Mouse (Mus musculus) ovary, adult 18-20 months (tissue): ENCODE data around the gene Baz2b.

ENCODE experiments used
- DNase-seq: peaks from one replicate; pipeline ENCODE4 v3.0.0; 2022; ENCODE audit warnings: low spot score, mixed read lengths

Baz2b gene

DNA sequence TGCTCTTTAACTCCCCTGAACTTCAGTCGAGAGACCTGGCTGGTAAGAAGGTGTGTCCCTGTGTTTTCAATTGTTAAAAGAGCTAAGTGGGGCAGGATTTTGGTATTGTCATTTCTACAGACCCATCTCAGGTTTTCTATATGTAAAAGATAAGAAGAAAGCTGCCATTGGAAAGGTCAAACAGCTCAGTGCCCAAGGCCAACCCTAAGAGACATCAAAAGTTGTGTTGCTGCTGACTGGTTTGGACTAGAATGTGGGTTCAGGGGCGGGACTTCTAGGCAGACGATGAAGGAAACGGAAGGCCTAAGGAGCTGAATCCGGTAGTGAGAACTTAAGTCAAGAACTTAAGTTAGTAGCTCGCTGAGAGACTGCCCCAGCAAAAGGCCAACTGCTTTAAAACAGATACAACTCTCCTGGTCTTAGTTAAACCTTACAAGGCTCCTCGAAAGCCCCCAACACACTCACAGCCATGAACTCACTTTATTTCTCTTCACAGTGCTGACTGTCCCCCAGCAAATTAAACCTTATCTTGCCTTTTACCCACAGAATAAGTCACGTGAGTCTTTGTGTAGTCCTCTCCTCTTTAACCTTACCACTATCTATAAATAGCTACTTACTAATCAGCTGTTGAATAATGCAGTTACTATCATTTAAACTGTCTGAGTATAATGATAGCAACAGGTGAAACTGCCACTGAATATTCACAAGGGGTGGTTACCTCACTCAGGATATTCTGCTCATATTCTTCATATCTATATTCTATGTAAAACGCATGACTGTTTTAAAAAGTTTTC is 158.8 kb downstream of the Baz2b start:
- no peak for DNase-seq

DNA sequence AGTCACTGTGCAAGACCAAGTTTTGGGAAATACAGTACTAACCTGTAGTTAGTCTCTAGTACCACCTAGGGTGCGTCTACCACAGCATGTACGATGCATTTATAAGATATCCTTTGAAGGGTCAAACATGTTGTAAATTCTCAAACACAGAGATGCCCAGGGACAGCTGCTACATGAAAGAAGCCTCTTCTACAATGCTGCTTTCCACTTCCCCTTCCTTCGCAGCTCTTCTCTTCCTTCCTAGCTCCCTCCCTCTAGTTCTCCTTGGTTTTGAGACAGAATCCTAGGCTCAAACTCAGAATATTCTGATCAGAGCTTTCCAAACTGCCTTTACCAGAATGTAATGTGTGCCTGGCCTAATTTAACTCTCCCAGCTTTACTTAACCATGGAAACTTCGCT is 159.8 kb downstream of the Baz2b start:
- DNase-seq: no peak

DNA sequence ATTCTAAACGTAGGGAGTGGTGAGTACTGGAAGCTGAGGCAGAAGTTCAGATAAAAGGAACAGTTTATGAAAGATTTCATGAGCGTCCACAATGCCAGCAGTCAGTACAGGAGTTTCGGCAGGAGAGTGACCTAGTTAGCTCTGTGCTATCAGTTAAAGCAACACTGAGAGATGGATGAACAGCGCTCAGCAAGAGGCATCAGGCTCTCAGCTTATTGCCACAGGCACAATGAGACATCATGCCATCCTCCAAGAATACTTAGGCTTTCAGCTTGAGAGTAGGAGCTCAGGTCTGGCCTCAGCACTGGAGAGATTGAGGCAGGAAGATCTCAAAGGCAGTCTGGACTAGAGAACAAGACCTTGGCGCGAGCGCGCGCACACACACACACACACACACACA is 160.3 kb downstream of the Baz2b start:
- no peak for DNase-seq

DNA sequence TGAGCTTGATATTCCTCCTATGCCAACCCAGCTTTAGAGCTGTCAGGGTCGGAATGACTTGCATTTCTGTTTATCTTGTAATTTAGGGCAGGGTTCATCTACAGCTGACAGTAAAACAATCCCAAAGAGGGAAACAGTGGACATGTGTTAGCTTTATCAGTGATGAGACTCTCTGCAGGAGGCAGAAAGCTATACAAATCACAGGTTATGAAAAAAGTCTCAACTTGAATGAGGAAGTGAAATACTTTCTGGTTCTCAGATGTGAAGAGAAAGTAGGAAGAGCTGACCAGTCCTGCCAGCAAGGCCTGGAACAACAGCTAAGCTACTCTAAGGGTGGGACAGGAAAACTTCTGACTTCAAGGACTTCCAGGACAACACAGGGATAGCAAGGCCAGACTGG is 163.6 kb downstream of the Baz2b start:
- peak; percentile 28 for DNase-seq

DNA sequence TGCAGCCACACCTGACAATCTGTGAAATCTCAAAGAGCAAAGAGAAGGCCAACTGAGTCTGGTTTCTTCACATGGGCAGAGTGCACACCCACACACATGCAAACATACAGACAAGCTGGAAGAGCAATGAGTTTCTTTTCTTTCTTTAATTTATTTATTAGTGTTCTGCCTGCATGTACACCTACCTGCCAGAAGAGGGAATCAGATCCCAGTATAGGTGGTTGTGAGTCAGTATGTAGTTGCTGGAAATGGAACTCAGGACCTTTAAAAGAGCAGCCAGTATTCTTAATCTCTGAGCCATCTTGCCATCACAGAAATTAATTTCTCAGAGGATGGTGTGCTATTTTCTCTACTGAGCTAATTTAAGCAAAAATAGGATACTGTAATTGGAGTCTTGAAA is 164.7 kb downstream of the Baz2b start:
- DNase-seq: no peak

DNA sequence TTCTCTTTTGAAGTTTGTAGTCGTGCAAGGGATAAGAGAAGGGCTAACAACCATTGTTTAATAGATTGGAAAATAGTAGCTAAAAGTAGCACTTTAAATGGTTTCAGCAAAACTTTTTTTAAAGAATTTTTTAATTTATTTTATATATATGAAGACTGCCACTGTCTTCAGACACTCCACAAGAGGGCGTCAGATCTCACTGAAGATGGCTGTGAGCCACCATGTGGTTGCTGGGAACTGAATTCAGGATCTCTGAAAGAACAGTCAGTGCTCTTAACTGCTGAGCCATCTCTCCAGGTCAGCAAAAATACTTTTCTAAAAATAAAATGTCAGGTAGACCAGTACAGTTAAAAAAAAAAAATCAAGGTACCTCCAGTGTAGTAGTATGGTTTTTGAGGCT is 165.1 kb downstream of the Baz2b start:
- DNase-seq: no peak

DNA sequence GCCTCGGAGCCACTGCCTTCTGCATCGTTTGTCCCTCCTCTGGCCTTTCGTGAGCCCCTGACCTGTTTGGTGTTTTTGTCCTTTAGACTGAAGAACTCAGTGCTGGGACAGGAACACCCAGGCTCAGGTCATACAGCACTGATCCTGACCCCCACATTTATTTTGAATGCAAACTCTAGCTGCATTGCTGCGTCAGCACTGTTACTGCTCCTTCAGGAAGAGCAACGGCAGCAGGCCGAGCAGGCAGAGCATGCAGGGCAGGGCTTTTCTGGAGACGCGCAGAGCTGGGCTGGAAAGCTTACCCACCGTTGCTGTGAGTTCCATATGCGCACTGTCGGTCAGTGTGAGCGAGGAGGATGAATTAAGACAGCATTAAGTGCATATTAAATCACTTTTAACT is 166.9 kb downstream of the Baz2b start:
- DNase-seq: no peak

DNA sequence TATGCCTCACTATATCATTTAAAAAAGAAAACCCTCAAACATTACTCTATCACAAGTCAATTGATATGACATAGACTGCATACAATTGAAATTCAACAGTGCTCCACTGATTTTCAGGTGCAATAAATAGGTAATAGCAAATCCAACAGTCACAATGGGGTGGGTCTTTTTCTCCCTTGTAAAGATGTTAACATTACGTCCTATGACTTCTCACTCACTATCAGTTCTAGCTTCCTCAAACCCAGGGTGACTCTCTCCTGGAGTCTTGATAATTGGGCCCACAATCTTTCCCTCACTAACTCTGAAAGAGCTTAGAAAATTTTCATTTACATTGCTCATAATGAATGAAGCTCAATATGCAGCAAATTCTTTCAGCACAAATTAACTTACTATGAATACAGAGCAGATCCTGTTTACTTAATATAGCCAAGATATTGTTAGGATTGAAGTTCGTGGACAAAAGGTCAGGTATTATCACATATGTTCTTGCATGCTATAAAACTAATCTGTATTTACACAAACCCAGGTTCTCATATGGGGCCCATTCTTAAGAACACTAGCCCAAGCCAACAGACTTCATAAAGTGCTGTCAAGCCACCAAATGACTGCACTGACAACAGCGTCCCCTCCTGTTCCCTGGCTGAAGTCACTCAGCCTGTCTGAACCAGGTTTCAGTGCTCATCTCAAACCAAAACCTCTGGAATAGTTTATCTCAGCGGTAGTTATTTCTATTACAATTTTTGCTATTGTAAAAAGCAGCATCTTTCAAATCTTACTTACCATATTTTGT is 168.0 kb downstream of the Baz2b start:
- no peak for DNase-seq

DNA sequence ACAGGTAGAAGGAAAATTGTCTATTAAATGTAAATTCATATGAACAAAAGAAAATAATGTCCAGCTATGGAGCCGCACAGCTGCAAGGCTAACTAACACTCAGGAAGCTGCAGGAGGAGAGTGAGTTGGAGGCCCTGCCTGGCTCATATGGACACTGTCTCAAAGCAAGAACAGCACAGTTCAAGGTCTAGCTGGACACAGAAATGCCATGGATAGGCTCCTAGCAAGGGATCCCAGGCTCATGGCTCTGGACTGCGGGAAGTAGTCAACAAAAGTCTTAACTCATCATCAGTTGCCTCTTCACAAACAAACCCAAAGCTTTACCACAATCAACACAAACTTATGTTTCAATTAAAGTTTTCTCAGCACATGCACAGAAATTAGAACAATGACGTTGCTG is 169.5 kb downstream of the Baz2b start:
- DNase-seq: no peak

DNA sequence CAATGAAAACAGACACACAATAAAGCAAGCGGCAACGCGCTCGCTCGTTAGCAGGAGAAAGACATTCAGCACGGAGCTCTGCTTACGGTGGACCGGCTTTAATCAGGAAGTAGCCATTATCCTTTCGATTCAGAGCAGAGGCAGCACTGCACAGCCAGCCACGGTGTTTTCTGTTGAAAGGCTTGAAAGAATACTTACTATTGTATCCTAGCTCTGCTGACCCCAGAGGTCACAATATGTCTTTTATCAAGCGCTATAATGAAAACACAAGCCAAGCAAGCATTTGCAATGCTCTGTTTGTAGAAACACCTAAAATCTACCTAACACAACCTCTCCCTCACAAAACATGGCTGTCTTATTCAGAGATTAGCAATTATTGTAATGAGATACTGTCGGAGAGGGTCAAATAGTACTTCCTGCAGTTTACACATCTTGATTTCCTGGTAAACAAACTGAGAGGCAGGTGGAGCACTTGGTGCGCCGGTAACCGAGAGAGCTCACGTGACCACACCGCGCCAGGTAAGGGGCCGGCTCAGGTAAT is 172.6 kb downstream of the Baz2b start:
- no peak for DNase-seq

DNA sequence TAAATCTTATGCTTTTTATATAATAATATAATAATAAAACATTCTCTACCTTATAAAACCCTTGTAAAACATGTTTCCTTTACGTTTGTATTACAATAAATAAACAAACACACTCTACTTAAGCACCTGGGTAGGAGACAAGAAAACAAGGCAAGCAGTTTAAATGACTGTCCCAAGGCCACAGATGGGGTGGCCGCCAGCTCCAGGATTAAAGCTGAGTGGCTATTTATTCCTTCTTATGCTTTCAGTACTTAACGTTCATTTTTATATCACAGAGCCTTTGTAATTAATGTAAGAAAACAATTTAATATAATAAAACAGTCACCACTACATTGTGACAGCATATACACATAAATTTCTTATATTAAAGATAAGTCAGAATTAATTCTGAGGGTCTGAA is 173.3 kb downstream of the Baz2b start:
- no peak for DNase-seq

DNA sequence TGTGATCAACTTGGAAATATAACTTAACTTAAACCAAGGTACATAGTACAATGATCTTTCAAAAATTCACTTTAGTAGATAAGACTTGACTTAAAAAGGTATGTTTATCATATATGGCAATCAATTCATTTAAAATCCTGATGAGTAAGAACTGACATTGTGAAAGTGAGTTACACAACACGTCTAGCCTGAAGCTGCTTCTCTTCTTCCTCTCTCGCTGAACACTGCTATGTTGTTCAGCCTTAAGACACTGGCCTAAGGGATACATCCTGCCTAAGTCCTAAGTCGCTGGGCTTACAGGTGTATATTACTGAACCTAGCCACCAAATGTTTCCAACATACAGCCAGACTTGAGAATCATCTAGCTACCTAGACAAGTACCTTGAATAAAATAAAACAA is 178.6 kb downstream of the Baz2b start:
- no peak for DNase-seq

DNA sequence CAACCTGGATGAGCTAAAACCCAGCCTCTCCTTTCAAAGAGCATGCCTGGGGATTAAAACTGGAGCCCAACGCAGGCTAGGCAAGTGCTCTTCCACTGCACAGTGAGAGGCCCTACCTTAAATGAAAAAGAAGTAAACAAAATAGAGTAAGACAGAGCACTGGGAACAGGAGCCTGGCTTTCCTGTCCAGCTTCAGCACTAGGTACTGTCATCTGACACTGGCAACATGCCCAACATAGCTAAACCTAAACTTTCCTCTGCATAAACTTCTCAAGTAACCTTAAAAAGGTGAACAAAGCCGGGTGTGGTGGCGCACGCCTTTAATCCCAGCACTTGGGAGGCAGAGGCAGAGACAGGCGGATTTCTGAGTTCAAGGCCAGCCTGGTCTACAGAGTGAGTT is 180.6 kb downstream of the Baz2b start:
- no peak for DNase-seq

DNA sequence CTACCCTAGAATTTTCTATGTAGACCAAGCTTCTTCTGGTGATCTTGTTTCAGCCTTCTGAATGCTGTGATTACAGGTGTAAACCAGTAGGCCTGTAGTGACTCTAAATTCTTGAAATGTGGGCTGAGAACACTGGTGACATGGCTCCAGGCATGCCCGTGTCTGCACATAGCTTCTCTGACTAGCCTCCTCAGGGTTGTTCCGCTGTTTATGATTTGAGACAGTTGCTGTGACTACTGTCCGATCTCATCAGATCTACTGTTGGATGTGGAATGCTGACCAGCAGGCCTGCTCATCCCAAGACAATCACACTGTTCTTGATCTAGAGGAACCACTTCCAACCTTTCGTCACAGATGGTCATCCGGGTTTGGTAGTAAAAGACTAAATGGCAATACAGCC is 182.5 kb downstream of the Baz2b start:
- DNase-seq: no peak

DNA sequence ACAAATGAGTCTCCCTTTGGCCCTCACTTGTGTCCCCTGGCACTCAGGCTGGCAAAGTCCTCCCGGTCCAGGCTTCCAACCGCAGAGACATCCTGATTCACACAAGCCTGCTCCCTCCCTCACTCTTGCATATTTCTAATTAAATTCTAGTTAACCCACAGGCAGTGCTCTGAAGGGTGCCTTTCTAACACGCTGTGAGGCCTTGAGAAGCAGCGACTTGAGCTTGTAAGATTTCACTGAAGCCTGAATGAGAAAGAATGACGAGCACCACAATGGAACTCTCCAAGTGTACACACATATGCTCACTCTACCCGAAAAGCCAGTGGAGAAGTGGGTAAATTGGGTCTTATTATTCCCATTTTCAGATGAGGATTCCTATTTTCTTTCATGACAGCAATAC is 183.1 kb downstream of the Baz2b start:
- no peak for DNase-seq

DNA sequence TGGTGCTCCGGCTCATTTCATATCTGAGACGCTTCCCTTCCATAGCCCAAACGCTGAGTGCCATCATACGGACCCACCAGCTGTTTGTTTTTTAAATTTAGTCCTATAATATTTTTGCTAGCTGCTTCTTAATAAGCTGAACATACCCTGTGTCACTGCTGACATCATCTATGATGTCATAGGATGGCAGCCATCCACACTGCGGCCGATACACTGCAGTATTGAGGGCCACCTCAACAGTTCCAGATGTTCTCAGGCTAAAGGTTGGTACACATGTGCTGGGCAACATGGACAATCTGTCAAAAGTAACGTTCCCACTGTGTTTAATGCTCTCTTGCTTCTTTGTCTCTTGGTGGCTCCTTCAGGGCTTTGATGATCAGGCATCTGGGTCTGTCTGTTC is 185.9 kb downstream of the Baz2b start:
- DNase-seq: no peak

DNA sequence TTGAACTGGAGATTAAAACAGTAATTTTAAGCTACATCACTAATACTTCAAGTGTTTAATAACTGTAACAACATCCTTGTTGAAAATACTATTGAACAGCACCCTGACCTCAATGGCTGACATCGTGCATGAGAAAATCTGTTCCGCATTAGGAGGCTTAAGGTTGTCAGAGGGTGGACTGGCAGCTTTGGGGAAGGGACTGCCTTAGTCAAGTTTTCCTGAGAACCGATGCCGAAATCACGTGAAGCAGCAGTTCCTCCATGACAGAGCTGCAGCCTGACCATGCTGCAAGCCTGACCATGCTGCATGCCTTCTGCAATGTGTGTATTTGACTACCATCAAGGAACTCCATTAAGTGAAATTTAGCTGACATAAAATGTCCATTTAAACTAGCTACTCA is 188.1 kb downstream of the Baz2b start:
- DNase-seq: no peak

DNA sequence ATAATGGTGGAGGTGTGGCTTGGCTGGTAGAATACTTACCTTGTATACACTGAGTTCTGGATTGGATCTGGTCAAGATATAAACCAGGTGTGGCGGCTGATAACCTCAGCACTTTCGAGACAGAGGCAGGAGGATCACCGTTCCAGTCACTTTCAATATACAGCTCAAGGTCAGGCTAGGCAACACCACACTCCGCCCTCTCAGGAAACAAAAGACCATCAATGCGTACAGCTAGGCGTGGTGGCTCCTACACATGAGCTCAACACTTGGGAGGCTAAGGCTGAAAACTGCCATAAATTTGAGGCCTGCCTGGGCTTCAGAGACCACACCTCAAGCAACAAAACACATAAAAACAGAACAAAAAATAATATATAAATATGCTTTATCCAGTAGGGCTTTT is 188.5 kb downstream of the Baz2b start:
- no peak for DNase-seq

DNA sequence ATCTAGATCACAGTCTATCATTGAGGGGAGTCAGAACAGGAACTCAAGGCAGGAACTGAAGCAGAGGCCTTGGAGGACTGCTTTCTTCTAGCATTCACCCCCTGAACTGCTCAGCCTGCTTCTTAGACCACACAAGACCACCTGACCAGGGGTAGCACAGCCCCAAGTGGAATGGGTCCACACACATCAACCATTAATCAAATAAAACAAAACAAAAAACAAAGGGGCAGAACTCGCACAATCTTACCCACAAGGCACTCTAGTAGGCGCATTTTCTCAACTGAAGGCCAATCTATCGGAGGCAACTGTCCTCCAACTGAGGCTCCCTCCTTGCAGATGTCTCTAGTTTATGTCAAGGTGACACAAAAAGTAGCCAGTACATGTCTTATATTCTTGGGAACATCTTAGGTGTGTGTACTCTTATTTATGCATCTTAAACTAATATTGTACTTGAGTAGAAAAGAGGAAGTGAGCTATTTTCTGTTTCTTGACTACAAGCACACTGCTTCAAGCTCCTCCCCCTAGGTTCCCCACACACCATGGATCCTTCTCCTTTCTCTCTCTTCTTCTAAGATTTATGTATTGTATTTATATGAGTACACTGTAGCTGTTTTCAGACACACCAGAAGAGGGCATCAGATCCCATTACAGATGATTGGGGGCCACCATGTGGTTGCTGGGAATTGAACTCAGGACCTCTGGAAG is 189.9 kb downstream of the Baz2b start:
- DNase-seq: no peak

DNA sequence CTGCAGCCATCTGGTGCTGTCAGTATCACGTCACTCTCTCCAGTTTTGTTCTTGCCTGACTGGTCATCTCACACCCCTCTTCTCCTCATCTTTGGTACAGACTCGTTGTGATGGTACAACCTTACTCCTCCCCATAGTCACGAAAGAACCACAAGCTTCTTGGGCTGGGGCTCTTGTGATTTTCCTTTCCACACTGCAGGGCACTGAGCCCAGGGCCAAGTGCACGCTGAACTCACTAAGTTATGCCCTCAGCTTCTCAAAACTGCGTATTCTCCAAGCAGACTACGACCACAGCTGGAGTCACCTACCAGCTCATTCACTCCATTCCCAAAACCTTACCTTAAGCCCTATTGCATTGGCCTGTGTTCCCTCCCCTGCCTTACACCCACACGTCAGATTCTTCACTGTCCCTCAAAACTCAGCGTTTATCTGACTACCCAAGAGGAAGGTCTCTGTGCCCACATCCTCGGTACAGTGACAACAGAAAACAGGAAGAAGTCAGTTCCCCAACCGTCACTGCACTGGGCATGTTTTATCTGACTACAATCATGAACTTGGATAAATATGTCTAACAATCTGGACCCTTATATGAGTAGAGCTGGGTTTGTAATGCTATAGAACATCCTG is 190.7 kb downstream of the Baz2b start:
- DNase-seq: no peak

DNA sequence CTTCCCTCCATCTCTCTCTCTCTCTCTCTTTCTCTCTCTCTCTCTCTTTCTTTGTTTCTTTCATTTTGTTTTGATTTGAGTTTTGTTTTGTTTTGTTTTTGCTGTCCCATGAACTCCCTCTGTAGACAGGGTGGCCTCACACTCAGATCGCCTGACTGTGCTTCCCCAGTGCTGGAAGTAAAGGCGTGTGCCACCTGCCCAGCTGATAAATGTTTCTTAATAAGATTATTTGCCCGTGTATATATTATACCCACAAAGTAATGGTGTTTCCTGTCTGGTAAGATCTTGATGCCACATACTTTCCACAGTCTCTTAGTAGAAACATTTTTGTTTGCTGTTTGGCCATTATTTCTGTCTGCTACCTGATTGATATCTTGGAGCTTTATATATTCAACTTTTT is 198.1 kb downstream of the Baz2b start:
- DNase-seq: no peak

DNA sequence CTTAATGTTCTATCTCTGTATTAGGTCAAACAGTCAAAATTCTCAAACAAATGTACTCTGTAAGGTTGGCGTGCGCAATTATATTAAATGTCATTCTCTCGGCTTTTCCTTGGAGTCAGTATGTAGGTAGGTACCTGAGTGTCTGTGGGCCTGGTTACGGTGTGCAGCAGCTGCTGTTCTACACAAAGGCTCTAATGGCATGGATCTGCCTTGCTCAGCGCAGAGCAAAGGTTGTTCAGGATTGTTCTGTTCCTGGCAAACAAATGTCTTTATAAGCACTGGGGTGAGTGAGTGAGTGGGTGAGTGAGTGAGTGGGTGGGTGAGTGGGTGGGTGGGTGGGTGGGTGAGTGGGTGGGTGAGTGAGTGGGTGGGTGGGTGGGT is 206.0 kb downstream of the Baz2b start:
- DNase-seq: no peak
